Mouse (Mus musculus) MEL (cell line): ENCODE measurements around the gene Gga3. TPM values are rescaled to one million over a fixed set of nuclear protein-coding genes. Genes with fewer than 3 reads are reported as not detected.
A peak's percentile ranks its signal among the peaks of the same experiment; 100 is the strongest.

Experiments used
- DNase-seq: peaks from one replicate; pipeline ENCODE4 v3.0.0; 2011; ENCODE audit warnings: low read depth, low spot score
- H3K27ac ChIP-seq: 2 replicates; pipeline ENCODE4 v1.5.1; 2012; ENCODE audit warnings: low read depth, mild to moderate bottlenecking, control low read depth, low read length, moderate library complexity; ENCODE audit not compliant: control insufficient read depth
- H3K27me3 ChIP-seq, 2 experiments: fragments of 150-350 bp in 1 of 2; sonication (generic) in 1 of 2; 2 replicates each; pipeline ENCODE4 v1.6.1; 2012; ENCODE audit warnings: low read length in 2 of 2, mild to moderate bottlenecking in 2 of 2, improper control_type of control experiment in 1 of 2, moderate library complexity in 1 of 2; ENCODE audit not compliant: insufficient read depth in 2 of 2, control insufficient read depth in 1 of 2
- H3K36me3 ChIP-seq, 2 experiments: 2 replicates each; pipeline ENCODE4 v1.6.1; 2012 to 2014; ENCODE audit warnings: low read length in 2 of 2, improper control_type of control experiment in 1 of 2, inconsistent platforms in 1 of 2, mild to moderate bottlenecking in 1 of 2; ENCODE audit not compliant: insufficient read depth in 2 of 2, control insufficient read depth in 1 of 2
- H3K4me1 ChIP-seq, 2 experiments: fragments of 150-350 bp in 1 of 2; sonication (generic) in 1 of 2; 2 replicates each; pipeline ENCODE4 v1.6.1; 2012; ENCODE audit warnings: low read length in 2 of 2, improper control_type of control experiment in 1 of 2, mild to moderate bottlenecking in 1 of 2; ENCODE audit not compliant: insufficient read depth in 2 of 2, control insufficient read depth in 1 of 2
- H3K4me3 ChIP-seq, 2 experiments: fragments of 150-350 bp in 1 of 2; sonication (generic) in 1 of 2; 2 replicates each; pipeline ENCODE4 v1.5.1; 2012; ENCODE audit warnings: low read depth in 2 of 2, low read length in 2 of 2, mild to moderate bottlenecking in 2 of 2, moderate library complexity in 2 of 2, control low read depth in 1 of 2, improper control_type of control experiment in 1 of 2; ENCODE audit not compliant: control insufficient read depth in 1 of 2, insufficient read depth in 1 of 2
- H3K79me2 ChIP-seq: 2 replicates; pipeline ENCODE4 v1.6.1; 2012; ENCODE audit warnings: mild to moderate bottlenecking, low read length, moderate library complexity; ENCODE audit not compliant: control insufficient read depth, poor library complexity, insufficient read depth
- H3K9ac ChIP-seq: 2 replicates; pipeline ENCODE4 v1.6.1; 2012; ENCODE audit warnings: low read depth, mild to moderate bottlenecking, control low read depth, low read length, moderate library complexity; ENCODE audit not compliant: control insufficient read depth, poor library complexity, severe bottlenecking
- H3K9me3 ChIP-seq: fragments of 150-350 bp; sonication (generic); replicated peaks from 2 replicates; pipeline ENCODE4 v1.6.1; 2012; ENCODE audit warnings: mild to moderate bottlenecking, low read length, improper control_type of control experiment, moderate library complexity; ENCODE audit not compliant: insufficient read depth
- BHLHE40 ChIP-seq: IDR thresholded peaks from 2 replicates; pipeline ENCODE4 v1.6.1; 2012; ENCODE audit warnings: low read depth, mild to moderate bottlenecking, inconsistent platforms, low read length, improper control_type of control experiment, borderline replicate concordance
- CHD2 ChIP-seq: IDR thresholded peaks from 2 replicates; pipeline ENCODE4 v1.6.1; 2011; ENCODE audit warnings: low read length, improper control_type of control experiment
- E2F4 ChIP-seq: IDR thresholded peaks from 2 replicates; pipeline ENCODE4 v1.6.1; 2011; ENCODE audit warnings: low read depth, low read length, improper control_type of control experiment, borderline replicate concordance
- ELF1 ChIP-seq: IDR thresholded peaks from 2 replicates; pipeline ENCODE4 v1.6.1; 2014; ENCODE audit warnings: low read depth, mild to moderate bottlenecking, inconsistent platforms, low read length, improper control_type of control experiment, moderate library complexity
- ETS1 ChIP-seq: IDR thresholded peaks from 2 replicates; pipeline ENCODE4 v1.6.1; 2012; ENCODE audit warnings: low read depth, mild to moderate bottlenecking, inconsistent platforms, low read length, improper control_type of control experiment, moderate library complexity
- GABPA ChIP-seq: IDR thresholded peaks from 2 replicates; pipeline ENCODE4 v1.6.1; 2012; ENCODE audit warnings: low read depth, mild to moderate bottlenecking, inconsistent platforms, low read length, improper control_type of control experiment, moderate library complexity
- GATA1 ChIP-seq: IDR thresholded peaks from 2 replicates; pipeline ENCODE4 v1.6.1; 2011; ENCODE audit warnings: low read depth, low read length, improper control_type of control experiment
- JUND ChIP-seq: IDR thresholded peaks from 2 replicates; pipeline ENCODE4 v1.6.1; 2011; ENCODE audit warnings: low read depth, mild to moderate bottlenecking, improper control_type of control experiment, low read length
- MAX ChIP-seq: IDR thresholded peaks from 2 replicates; pipeline ENCODE4 v1.6.1; 2011; ENCODE audit warnings: low read length, improper control_type of control experiment
- MAZ ChIP-seq: IDR thresholded peaks from 2 replicates; pipeline ENCODE4 v1.6.1; 2012; ENCODE audit warnings: low read depth, mild to moderate bottlenecking, inconsistent platforms, low read length, improper control_type of control experiment
- MEF2A ChIP-seq: IDR thresholded peaks from 2 replicates; pipeline ENCODE4 v1.6.1; 2014; ENCODE audit warnings: low read depth, mild to moderate bottlenecking, inconsistent platforms, low read length, improper control_type of control experiment; ENCODE audit not compliant: poor library complexity, insufficient replicate concordance, severe bottlenecking; ENCODE audit errors: extremely low read depth
- NELFE ChIP-seq: IDR thresholded peaks from 2 replicates; pipeline ENCODE4 v1.6.1; 2011; ENCODE audit warnings: low read depth, low read length, improper control_type of control experiment
- NRF1 ChIP-seq: IDR thresholded peaks from 2 replicates; pipeline ENCODE4 v1.6.1; 2014; ENCODE audit warnings: low read depth, mild to moderate bottlenecking, inconsistent platforms, low read length, improper control_type of control experiment, moderate library complexity; ENCODE audit not compliant: poor library complexity, insufficient read depth, severe bottlenecking
- POLR2AphosphoS5 ChIP-seq: IDR thresholded peaks from 2 replicates; pipeline ENCODE4 v1.6.1; 2012; ENCODE audit warnings: low read depth, borderline replicate concordance, mild to moderate bottlenecking, inconsistent platforms, low read length, moderate library complexity, mixed read lengths
- RCOR1 ChIP-seq: IDR thresholded peaks from 2 replicates; pipeline ENCODE4 v1.6.1; 2012; ENCODE audit warnings: low read depth, mild to moderate bottlenecking, inconsistent platforms, low read length, improper control_type of control experiment
- SIN3A ChIP-seq: IDR thresholded peaks from 2 replicates; pipeline ENCODE4 v1.6.1; 2012; ENCODE audit warnings: low read length, improper control_type of control experiment, inconsistent platforms
- TCF12 ChIP-seq: IDR thresholded peaks from 2 replicates; pipeline ENCODE4 v1.6.1; 2014; ENCODE audit warnings: low read depth, mild to moderate bottlenecking, inconsistent platforms, low read length, improper control_type of control experiment, moderate library complexity
- UBTF ChIP-seq: IDR thresholded peaks from 2 replicates; pipeline ENCODE4 v1.6.1; 2012; ENCODE audit warnings: low read depth, mild to moderate bottlenecking, inconsistent platforms, low read length, improper control_type of control experiment, moderate library complexity, borderline replicate concordance; ENCODE audit not compliant: insufficient read depth
- USF1 ChIP-seq: IDR thresholded peaks from 2 replicates; pipeline ENCODE4 v1.6.1; 2014; ENCODE audit warnings: low read depth, mild to moderate bottlenecking, inconsistent platforms, low read length, improper control_type of control experiment, moderate library complexity
- USF2 ChIP-seq, 2 experiments: IDR thresholded peaks; 2 replicates each; pipeline ENCODE4 v1.6.1; 2011 to 2012; ENCODE audit warnings: improper control_type of control experiment in 2 of 2, low read length in 2 of 2, borderline replicate concordance in 1 of 2, inconsistent platforms in 1 of 2, low read depth in 1 of 2, mild to moderate bottlenecking in 1 of 2; ENCODE audit not compliant: insufficient read depth in 1 of 2
- ZMIZ1 ChIP-seq: IDR thresholded peaks from 2 replicates; pipeline ENCODE4 v1.6.1; 2012; ENCODE audit warnings: low read depth, mild to moderate bottlenecking, inconsistent platforms, low read length, improper control_type of control experiment, moderate library complexity
- polyA plus RNA-seq, 2 experiments: library from polyadenylated mRNA; stranded (reverse) in 1 of 2; unstranded in 1 of 2; fragments of >175 nt in 1 of 2; fragments of >200 nt in 1 of 2; gene quantifications; 2 replicates each; pipeline versions ENCODE4 v1.2.1 to v1.2.4; 2012; ENCODE audit warnings: low replicate concordance in 2 of 2, low read depth in 1 of 2; ENCODE audit not compliant: insufficient read length in 2 of 2, insufficient read depth in 1 of 2, missing spikeins in 1 of 2
- total RNA-seq: library from RNA; depleted of rRNA; stranded (reverse); fragments of 300-350 nt; gene quantifications from 2 replicates; pipeline ENCODE4 v1.2.3, GENCODE M21; 2012

Gene Gga3
- total and polyA plus RNA-seq, 3 experiments: 28.6 to 59.9 TPM; not detected in 1

GRCm38 (mm10) chr11:115638498-115639409 lies 34.9 kb upstream of the Gga3 start:
- Histone ChIP-seq H3K27me3 (no peaks in the 10 kb centered on the region), H3K36me3 (peaks cover 0 to 34% of the 10 kb centered on the region in 2 experiments; a peak in 2 of 4 replicates), H3K9ac (peak overlapping the region; percentile 5; the same call in 1 of the 2 replicates), H3K4me1 (peaks cover 16 to 38% of the 10 kb centered on the region in 2 experiments), H3K4me3 (no peak overlapping the region), H3K27ac (no peak overlapping the region; the same call in 1 of the 2 replicates), H3K79me2 (no peaks in the 10 kb centered on the region), H3K9me3 (no peaks in the 10 kb centered on the region)
- peak; percentile 82 for DNase-seq
- TF ChIP-seq CHD2: no peak
- no peak for TF ChIP-seq ZMIZ1
- TF ChIP-seq MAZ: no peak
- no peak for TF ChIP-seq GABPA
- TF ChIP-seq UBTF: no peak
- no peak for TF ChIP-seq MEF2A
- no peak for TF ChIP-seq JUND
- TF ChIP-seq SIN3A: 0 out of 2 replicates have a peak, but pooled peaks have one; percentile 49
- no peak for TF ChIP-seq BHLHE40
- TF ChIP-seq E2F4: no peak
- TF ChIP-seq ELF1: peak; percentile 76
- no peak for TF ChIP-seq NELFE
- no peak for TF ChIP-seq USF2 (IDR thresholded peaks at IDR 0.05; ENCODE audit: borderline replicate concordance in 1 of 2, insufficient read depth in 1 of 2, low read depth in 1 of 2, low read length in 2 of 2)
- TF ChIP-seq MAX: no peak
- TF ChIP-seq USF1: no peak
- no peak for TF ChIP-seq TCF12
- no peak for TF ChIP-seq NRF1
- peak; percentile 67 for TF ChIP-seq GATA1
- 0 out of 2 replicates have a peak, but pooled peaks have one; percentile 7 for TF ChIP-seq RCOR1
- TF ChIP-seq POLR2AphosphoS5: no peak
- TF ChIP-seq ETS1: no peak
